Mouse (Mus musculus): ENCODE data around the gene Arhgap1. TPM values are rescaled to one million over a fixed set of nuclear protein-coding genes. Genes with fewer than 3 reads are reported as not detected.
A peak's percentile ranks its signal among the peaks of the same experiment; 100 is the strongest.

The Arhgap1 gene
- polyA plus RNA-seq, 1 experiment from 2014 or later, result 143 TPM

GRCm38 (mm10) chr2:91651458-91652258 is 2.0 kb downstream of the Arhgap1 start:
- ATAC-seq, result no peak
- 80% methylated on average over 14 of the region's 14 CpGs for WGBS
- Histone ChIP-seq H3K4me2 (replicated peaks) (peak overlapping the region; percentile 56), H3K27me3 (replicated peaks) (no peaks in the 10 kb centered on the region), H3K27ac (no peak overlapping the region), H3K36me3 (peaks cover 31% of the 10 kb centered on the region), H3K9ac (peak overlapping the region; percentile 13; the same call in 1 of the 2 replicates), H3K4me1 (replicated peaks) (peaks cover 21% of the 10 kb centered on the region; the same call in 1 of the 2 replicates), H3K4me3 (replicated peaks) (0 out of 2 replicates have a peak overlapping the region, but pooled peaks have one; percentile 10), H3K9me3 (no peaks in the 10 kb centered on the region)

DNA sequence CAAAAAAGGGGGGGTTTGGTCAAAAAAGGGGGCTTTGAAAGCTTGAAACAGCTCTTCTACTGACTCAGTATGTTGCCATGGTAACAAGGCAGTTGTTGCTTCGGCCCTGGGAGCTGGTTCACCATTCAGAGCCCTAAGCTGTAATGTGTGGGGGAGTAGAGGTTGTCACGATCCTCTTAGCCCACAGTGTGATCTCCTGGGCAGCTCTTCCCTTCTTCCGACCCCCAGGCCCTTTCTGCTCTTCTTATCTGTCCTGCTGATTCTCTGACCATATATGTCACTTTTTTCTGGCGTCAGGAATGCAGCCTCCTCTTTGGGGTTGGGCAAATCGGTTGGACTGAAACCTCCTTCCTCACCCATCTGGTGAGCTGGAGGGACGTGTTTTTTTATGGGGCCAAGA is 3.2 kb downstream of the Arhgap1 start:
- no peak overlapping the region for H3K27ac ChIP-seq
- no peak overlapping the region for H3K9ac ChIP-seq
- no peaks in the 10 kb centered on the region for H3K9me3 ChIP-seq
- 52% methylated on average over 6 of the region's 6 CpGs for WGBS
- H3K4me3 ChIP-seq (replicated peaks), result no peak overlapping the region
- ATAC-seq, result no peak
- no peaks in the 10 kb centered on the region for H3K27me3 ChIP-seq (replicated peaks)
- H3K36me3 ChIP-seq, result peaks cover 27% of the 10 kb centered on the region; the same call in 1 of the 2 replicates
- H3K4me2 ChIP-seq (replicated peaks), result no peak overlapping the region
- H3K4me1 ChIP-seq (replicated peaks), result peaks cover 21% of the 10 kb centered on the region; the same call in 1 of the 2 replicates

DNA sequence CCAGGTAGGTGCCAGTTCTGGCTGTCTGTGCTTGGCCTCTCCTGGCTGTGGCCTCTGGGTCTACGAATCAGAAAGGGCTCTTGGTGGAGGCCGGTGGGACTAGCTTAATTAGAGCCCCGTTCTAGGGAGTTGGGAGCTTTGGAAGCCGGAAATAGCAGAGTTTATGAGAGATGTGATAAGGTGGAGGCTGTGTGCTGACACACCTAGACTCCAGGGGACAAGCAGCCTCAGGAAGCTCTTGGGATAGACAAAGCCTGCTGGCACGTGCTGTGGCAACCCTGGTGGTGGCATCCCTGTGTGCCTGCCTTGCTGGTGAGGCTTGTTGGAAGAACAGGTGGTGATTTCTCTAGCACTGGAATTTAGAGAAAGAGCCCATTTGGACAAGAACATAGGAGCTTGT is 5.7 kb downstream of the Arhgap1 start:
- H3K36me3 ChIP-seq, result peaks cover 44% of the 10 kb centered on the region; the same call in 1 of the 2 replicates
- no peaks in the 10 kb centered on the region for H3K27me3 ChIP-seq (replicated peaks)
- peak overlapping the region; percentile 18 for H3K4me2 ChIP-seq (replicated peaks)
- H3K9me3 ChIP-seq, result no peaks in the 10 kb centered on the region
- H3K4me3 ChIP-seq (replicated peaks), result no peak overlapping the region
- H3K4me1 ChIP-seq (replicated peaks), result peaks cover 18% of the 10 kb centered on the region; the same call in 1 of the 2 replicates
- H3K9ac ChIP-seq, result peak overlapping the region; percentile 5; the same call in 1 of the 2 replicates
- ATAC-seq, result peak; percentile 77
- H3K27ac ChIP-seq, result peak overlapping the region; percentile 64
- 72% methylated on average over 5 of the region's 5 CpGs for WGBS

- ATAC-seq, result no peak
- peaks cover 18% of the 10 kb centered on the region; the same call in 1 of the 2 replicates for H3K4me1 ChIP-seq (replicated peaks)
- H3K27ac ChIP-seq, result 0 out of 2 replicates have a peak overlapping the region, but pooled peaks have one; percentile 64
- no peaks in the 10 kb centered on the region for H3K27me3 ChIP-seq (replicated peaks)
- no peak overlapping the region for H3K9ac ChIP-seq
- WGBS, result 57% methylated on average over 6 of the region's 6 CpGs
- no peak overlapping the region for H3K4me2 ChIP-seq (replicated peaks)
- no peaks in the 10 kb centered on the region for H3K9me3 ChIP-seq
- H3K4me3 ChIP-seq (replicated peaks), result no peak overlapping the region
- peaks cover 44% of the 10 kb centered on the region; the same call in 1 of the 2 replicates for H3K36me3 ChIP-seq
Measured at GRCm38 (mm10) chr2:91655827-91656226, 6.2 kb downstream of the Arhgap1 start.

DNA sequence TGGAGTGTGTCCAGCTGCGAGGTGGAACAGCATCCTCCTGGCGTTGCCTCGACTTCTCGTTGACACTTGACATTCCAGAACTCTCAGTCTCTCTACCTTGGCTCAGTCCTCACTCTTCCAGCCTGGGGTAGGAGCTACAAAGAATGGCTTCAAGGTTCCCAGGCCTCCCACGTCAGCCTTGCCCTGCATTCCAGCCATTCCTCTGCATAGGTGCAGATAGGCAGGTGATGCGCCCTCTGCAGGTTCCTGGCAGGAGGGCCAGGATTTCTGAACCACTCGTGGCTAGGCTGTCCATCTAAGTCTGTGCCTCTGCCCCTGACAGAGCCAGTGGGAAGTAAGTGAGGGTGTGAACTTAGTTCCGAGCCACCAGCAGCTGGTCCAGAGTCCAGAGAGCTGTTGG is 7.1 kb downstream of the Arhgap1 start:
- Histone ChIP-seq H3K9ac (no peak overlapping the region), H3K4me1 (replicated peaks) (peaks cover 14% of the 10 kb centered on the region; the same call in 1 of the 2 replicates), H3K36me3 (peaks cover 48% of the 10 kb centered on the region), H3K4me2 (replicated peaks) (no peak overlapping the region), H3K9me3 (no peaks in the 10 kb centered on the region), H3K27me3 (replicated peaks) (no peaks in the 10 kb centered on the region), H3K4me3 (replicated peaks) (no peak overlapping the region), H3K27ac (no peak overlapping the region)
- 54% methylated on average over 8 of the region's 8 CpGs for WGBS
- ATAC-seq, result 0 out of 2 replicates have a peak, but pooled peaks have one; percentile 26

DNA sequence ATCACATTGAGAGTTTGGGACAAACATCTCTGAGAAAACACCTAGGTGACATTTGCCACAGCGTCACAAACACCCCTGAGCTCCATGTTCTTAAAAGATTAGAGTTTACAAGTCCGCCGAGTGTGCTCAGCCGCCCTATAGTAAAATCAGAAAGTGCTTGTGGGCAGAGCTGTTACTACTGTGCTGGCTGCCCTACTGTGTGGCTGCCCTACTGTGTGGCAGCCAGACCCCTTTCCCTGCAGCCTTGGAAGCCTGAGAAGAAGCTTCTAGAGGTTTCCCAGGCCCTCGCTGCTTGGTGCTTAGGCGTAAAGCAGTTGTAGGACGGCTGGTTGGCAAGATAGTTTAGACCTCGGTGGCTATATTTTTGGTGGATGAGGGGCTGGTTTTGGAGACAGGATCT is 10.0 kb downstream of the Arhgap1 start:
- WGBS, result 96% methylated on average over 8 of the region's 8 CpGs
- Histone ChIP-seq H3K27me3 (replicated peaks) (no peaks in the 10 kb centered on the region), H3K9me3 (no peaks in the 10 kb centered on the region), H3K9ac (no peak overlapping the region), H3K36me3 (peaks cover 58% of the 10 kb centered on the region), H3K4me1 (replicated peaks) (peaks cover 6% of the 10 kb centered on the region; the same call in 1 of the 2 replicates), H3K4me3 (replicated peaks) (no peak overlapping the region), H3K27ac (no peak overlapping the region), H3K4me2 (replicated peaks) (no peak overlapping the region)
- ATAC-seq, result no peak

GRCm38 (mm10) chr2:91660981-91661380 is 11.3 kb downstream of the Arhgap1 start:
- Histone ChIP-seq H3K27me3 (replicated peaks) (no peaks in the 10 kb centered on the region), H3K4me1 (replicated peaks) (no peaks in the 10 kb centered on the region), H3K27ac (no peak overlapping the region), H3K4me3 (replicated peaks) (no peak overlapping the region), H3K4me2 (replicated peaks) (no peak overlapping the region), H3K9me3 (no peaks in the 10 kb centered on the region), H3K9ac (no peak overlapping the region), H3K36me3 (peaks cover 48% of the 10 kb centered on the region)
- no peak for ATAC-seq
- 92% methylated on average over 6 of the region's 6 CpGs for WGBS

DNA sequence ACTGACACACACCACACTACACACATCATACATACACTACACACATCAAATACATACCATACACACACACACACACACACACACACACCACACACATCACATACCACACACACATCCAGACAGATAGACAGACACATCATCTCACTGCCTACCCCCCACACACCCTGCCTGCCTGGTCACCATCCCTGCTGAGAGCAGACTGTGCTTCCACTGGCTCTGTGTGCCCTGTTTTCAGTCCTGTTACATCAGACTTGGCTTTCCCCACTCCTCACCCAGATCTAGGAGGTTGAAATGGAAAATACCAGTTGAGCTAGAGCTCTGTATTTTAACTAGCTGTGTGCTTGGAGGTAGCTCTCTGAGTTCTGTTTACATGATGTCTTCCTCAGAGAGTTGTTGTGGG is 15.1 kb downstream of the Arhgap1 start:
- H3K36me3 ChIP-seq, result peaks cover 43% of the 10 kb centered on the region
- no peak overlapping the region for H3K9ac ChIP-seq
- no peaks in the 10 kb centered on the region for H3K4me1 ChIP-seq (replicated peaks)
- no peak for ATAC-seq
- H3K9me3 ChIP-seq, result no peaks in the 10 kb centered on the region
- H3K4me3 ChIP-seq (replicated peaks), result no peak overlapping the region
- H3K27me3 ChIP-seq (replicated peaks), result no peaks in the 10 kb centered on the region
- no peak overlapping the region for H3K4me2 ChIP-seq (replicated peaks)
- H3K27ac ChIP-seq, result no peak overlapping the region

DNA sequence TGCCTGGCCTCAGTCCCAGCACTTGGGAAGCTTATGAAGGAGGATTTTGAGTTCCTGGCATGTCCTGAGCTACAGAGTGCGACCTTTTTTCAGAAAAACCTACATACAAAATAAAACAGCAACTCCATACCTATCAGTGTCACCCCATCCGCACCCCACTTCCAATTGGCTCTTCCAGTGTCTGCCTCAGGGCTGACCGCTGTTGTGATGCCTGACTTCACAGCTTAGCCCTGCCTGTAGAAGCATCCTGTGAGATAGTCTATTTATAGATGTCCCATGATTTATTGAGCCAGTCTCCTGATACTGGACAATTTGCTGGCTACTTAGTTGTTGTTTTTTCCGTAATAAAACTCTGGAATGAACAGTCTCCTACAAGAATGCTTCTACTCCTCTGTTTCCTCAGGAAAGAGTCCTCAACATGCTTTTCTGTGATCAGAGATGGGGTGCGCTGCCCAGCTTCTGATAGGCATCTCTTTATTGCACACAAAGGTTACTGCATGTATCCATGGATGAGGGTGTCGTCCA is 16.8 kb downstream of the Arhgap1 start:
- Histone ChIP-seq H3K4me3 (replicated peaks) (no peak overlapping the region), H3K9ac (no peak overlapping the region), H3K27ac (no peak overlapping the region), H3K27me3 (replicated peaks) (no peaks in the 10 kb centered on the region), H3K4me2 (replicated peaks) (no peak overlapping the region), H3K9me3 (no peaks in the 10 kb centered on the region), H3K4me1 (replicated peaks) (no peaks in the 10 kb centered on the region), H3K36me3 (peaks cover 50% of the 10 kb centered on the region)
- ATAC-seq, result no peak
- 91% methylated on average over 6 of the region's 6 CpGs for WGBS

- Histone ChIP-seq H3K4me3 (replicated peaks) (no peak overlapping the region), H3K4me1 (replicated peaks) (no peaks in the 10 kb centered on the region), H3K27ac (no peak overlapping the region), H3K9me3 (no peaks in the 10 kb centered on the region), H3K27me3 (replicated peaks) (no peaks in the 10 kb centered on the region), H3K9ac (no peak overlapping the region), H3K4me2 (replicated peaks) (no peak overlapping the region), H3K36me3 (peaks cover 49% of the 10 kb centered on the region)
- WGBS, result 60% methylated on average over 2 of the region's 2 CpGs
- peak; percentile 49; the same call in 1 of the 2 replicates for ATAC-seq
Measured at GRCm38 (mm10) chr2:91667747-91668146, 18.1 kb downstream of the Arhgap1 start.

DNA sequence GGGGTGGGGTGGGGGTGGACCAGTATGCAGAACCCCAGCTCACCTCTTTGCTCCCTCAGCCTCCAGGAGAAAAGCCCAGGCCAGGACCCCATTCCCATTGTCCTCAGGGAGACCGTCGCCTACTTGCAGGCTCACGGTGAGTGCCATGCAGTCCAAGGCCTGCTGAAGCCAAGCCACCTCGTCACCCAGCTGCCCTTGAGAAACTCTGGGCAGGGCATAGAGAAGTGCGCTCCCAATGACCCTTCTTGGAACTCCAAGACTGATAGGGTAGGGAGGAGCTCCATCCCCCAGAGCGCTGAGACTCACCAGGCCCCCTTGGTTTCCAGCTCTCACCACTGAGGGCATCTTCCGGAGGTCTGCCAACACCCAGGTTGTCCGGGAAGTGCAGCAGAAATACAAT is 19.7 kb downstream of the Arhgap1 start:
- no peaks in the 10 kb centered on the region for H3K27me3 ChIP-seq (replicated peaks)
- 90% methylated on average over 8 of the region's 8 CpGs for WGBS
- H3K9ac ChIP-seq, result no peak overlapping the region
- no peaks in the 10 kb centered on the region for H3K4me1 ChIP-seq (replicated peaks)
- H3K4me3 ChIP-seq (replicated peaks), result no peak overlapping the region
- no peak overlapping the region for H3K27ac ChIP-seq
- H3K4me2 ChIP-seq (replicated peaks), result no peak overlapping the region
- H3K9me3 ChIP-seq, result no peaks in the 10 kb centered on the region
- ATAC-seq, result no peak
- H3K36me3 ChIP-seq, result peaks cover 36% of the 10 kb centered on the region

GRCm38 (mm10) chr2:91670038-91670437 is 20.4 kb downstream of the Arhgap1 start:
- Histone ChIP-seq H3K4me1 (replicated peaks) (no peaks in the 10 kb centered on the region), H3K4me3 (replicated peaks) (no peak overlapping the region), H3K36me3 (peaks cover 33% of the 10 kb centered on the region), H3K4me2 (replicated peaks) (no peak overlapping the region), H3K27ac (no peak overlapping the region), H3K9me3 (no peaks in the 10 kb centered on the region), H3K27me3 (replicated peaks) (no peaks in the 10 kb centered on the region), H3K9ac (no peak overlapping the region)
- WGBS, result 86% methylated on average over 6 of the region's 6 CpGs
- no peak for ATAC-seq

All from intestine, embryonic 15.5 days (tissue).